Mouse (Mus musculus): ENCODE measurements at regions not wholly inside any gene's neighbourhood (a gene's known extent, or its start where the extent isn't known, plus 50 kb on each side); places are given as distances from the start of the nearest gene placed in this dataset.

DNA sequence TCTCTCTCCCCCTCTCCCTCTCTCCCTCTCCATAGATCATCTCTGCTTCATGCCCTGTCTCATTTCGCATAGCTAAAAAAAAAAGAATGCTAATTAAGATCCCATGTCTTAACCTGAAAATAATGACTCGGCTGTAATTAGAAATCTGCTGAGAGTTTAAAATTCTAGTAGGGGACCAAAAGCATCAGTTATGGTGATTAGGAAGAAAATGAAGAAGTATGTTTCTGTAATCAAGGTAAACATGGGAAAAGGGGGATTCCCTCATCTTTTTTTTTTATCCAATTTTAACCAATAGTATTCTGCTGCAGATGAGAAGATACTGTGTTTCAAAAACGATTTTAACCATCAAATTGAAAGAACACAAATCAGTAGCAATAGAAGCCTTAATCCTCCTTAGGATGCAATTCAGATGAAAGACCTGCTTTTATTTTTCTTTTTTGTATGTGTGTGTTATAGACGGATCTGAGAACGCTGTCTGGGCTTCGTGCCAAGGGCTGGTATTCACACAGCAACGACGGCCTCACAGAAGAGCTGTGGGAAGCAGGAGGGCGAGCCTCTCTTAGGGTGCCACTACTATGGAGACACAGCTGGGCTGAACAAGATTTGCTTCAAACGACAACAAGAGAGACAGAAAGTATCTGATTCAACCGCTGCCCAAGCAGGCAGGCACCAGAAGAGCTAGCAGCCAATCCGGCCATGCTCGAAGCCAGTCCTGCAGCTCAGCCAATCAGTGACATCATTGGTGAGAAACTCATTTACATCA lies 223.2 kb downstream of the Usp25 start:
- Histone ChIP-seq H3K27me3 (ENCODE audit: control insufficient read depth, insufficient read depth, low read length) (no peaks in the 10 kb centered on the region), H3K27ac (ENCODE audit: low read depth, low read length) (peak overlapping the region; percentile 96), H3K4me3 (ENCODE audit: low read depth, low read length) (peak overlapping the region; percentile 40), H3K4me2 (ENCODE audit: low read depth, low read length) (peak overlapping the region; percentile 51), H3K9ac (replicated peaks; ENCODE audit: low read depth, low read length) (peak overlapping the region; percentile 52), H3K36me3 (ENCODE audit: control insufficient read depth, insufficient read depth, low read length) (no peaks in the 10 kb centered on the region), H3K4me1 (ENCODE audit: control insufficient read depth, insufficient read depth, low read length) (0 out of 2 replicates have a peak, but pooled peaks cover 7% of the 10 kb centered on the region), H3K9me3 (ENCODE audit: control insufficient read depth, low read length) (no peaks in the 10 kb centered on the region)
- ATAC-seq (ENCODE audit: low read depth), result peak; percentile 86
- WGBS, result 8% methylated on average over 13 of the region's 13 CpGs

DNA sequence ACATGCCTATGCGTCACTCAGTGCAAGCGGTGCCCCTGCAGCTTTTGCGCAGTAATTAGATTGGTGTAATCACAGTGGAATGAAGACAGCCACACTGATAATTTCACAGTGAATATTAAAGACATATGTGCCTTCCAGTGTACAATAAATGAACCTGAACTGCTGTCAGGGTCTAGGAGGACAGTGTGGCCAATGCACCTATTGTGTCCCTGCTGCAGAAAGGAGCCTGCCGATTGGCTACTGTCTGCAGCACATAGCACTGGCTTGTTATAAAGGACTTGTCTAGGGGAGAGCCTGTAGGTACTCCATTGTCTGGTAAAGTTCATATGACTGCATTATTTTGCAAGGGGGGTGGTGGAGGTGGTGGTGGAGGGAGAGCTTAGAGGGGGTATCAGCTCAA lies 222.5 kb downstream of the Usp25 start:
- peak overlapping the region; percentile 51 for H3K4me2 ChIP-seq (ENCODE audit: low read depth, low read length)
- H3K4me1 ChIP-seq (ENCODE audit: control insufficient read depth, insufficient read depth, low read length), result 0 out of 2 replicates have a peak, but pooled peaks cover 6% of the 10 kb centered on the region
- H3K9ac ChIP-seq (replicated peaks; ENCODE audit: low read depth, low read length), result peak overlapping the region; percentile 52
- no peaks in the 10 kb centered on the region for H3K36me3 ChIP-seq (ENCODE audit: control insufficient read depth, insufficient read depth, low read length)
- no peaks in the 10 kb centered on the region for H3K27me3 ChIP-seq (ENCODE audit: control insufficient read depth, insufficient read depth, low read length)
- WGBS, result 25% methylated on average over 4 of the region's 4 CpGs
- H3K4me3 ChIP-seq (ENCODE audit: low read depth, low read length), result peak overlapping the region; percentile 40
- no peaks in the 10 kb centered on the region for H3K9me3 ChIP-seq (ENCODE audit: control insufficient read depth, low read length)
- peak; percentile 91 for ATAC-seq (ENCODE audit: low read depth)
- H3K27ac ChIP-seq (ENCODE audit: low read depth, low read length), result peak overlapping the region; percentile 96

DNA sequence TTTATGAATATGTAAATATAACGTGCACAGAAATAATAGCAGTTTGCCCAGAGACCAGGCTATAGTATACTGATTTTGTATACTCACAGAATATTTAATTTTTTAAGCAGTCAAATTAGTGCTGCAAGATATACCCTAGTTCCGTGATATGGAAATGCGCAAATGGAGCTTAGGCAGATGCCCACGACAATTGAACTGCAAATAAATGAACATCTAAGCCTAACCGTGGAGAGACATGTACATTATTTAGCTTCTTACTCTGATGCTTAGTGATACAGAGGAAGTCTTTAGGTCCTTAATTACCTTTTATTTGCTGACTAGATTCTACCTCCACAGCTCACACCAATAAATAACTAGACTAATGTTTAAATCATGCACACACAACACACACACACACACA lies 221.9 kb downstream of the Usp25 start:
- 36% methylated on average over 5 of the region's 5 CpGs for WGBS
- no peak for ATAC-seq (ENCODE audit: low read depth)
- Histone ChIP-seq H3K36me3 (ENCODE audit: control insufficient read depth, insufficient read depth, low read length) (no peaks in the 10 kb centered on the region), H3K9me3 (ENCODE audit: control insufficient read depth, low read length) (no peaks in the 10 kb centered on the region), H3K27me3 (ENCODE audit: control insufficient read depth, insufficient read depth, low read length) (no peaks in the 10 kb centered on the region), H3K9ac (replicated peaks; ENCODE audit: low read depth, low read length) (peak overlapping the region; percentile 52), H3K4me2 (ENCODE audit: low read depth, low read length) (peak overlapping the region; percentile 51), H3K4me1 (ENCODE audit: control insufficient read depth, insufficient read depth, low read length) (0 out of 2 replicates have a peak, but pooled peaks cover 3% of the 10 kb centered on the region), H3K27ac (ENCODE audit: low read depth, low read length) (peak overlapping the region; percentile 96), H3K4me3 (ENCODE audit: low read depth, low read length) (peak overlapping the region; percentile 40)
